Mouse (Mus musculus): ENCODE measurements around the gene Rapgef4. TPM values are rescaled to one million over a fixed set of nuclear protein-coding genes. Genes with fewer than 3 reads are reported as not detected.

The Rapgef4 gene
- total and polyA plus RNA-seq, 3 experiments, result 0.33 TPM; not detected in 2

GRCm38 (mm10) chr2:72199451-72199850 is 218.4 kb downstream of the Rapgef4 start:
- no peak overlapping the region for H3K4me3 ChIP-seq (ENCODE audit: low read depth, low read length)
- peaks cover 3% of the 10 kb centered on the region; the same call in 1 of the 2 replicates for H3K4me1 ChIP-seq (ENCODE audit: insufficient read depth, low read depth, low read length)
- H3K27me3 ChIP-seq (ENCODE audit: insufficient read depth, low read length), result peaks cover 2% of the 10 kb centered on the region
- TF ChIP-seq TAL1 (conservative IDR thresholded peaks at IDR 0.05; ENCODE audit: low read depth, low read length) (no peak), GATA1 (IDR thresholded peaks at IDR 0.05; ENCODE audit: borderline replicate concordance, low read length) (no peak), GATA2 (IDR thresholded peaks at IDR 0.05; ENCODE audit: borderline replicate concordance, low read depth, low read length) (no peak), CTCF (IDR thresholded peaks at IDR 0.05; ENCODE audit: low read depth, low read length) (no peak), POLR2AphosphoS5 (IDR thresholded peaks at IDR 0.05; ENCODE audit: insufficient replicate concordance, low read depth, low read length) (no peak)
- H3K36me3 ChIP-seq (replicated peaks), result no peaks in the 10 kb centered on the region
- ATAC-seq (ENCODE audit: extremely low read depth, insufficient number of reproducible peaks, low FRiP score, poor library complexity, severe bottlenecking), result no peak
- no peaks in the 10 kb centered on the region for H3K9me3 ChIP-seq (replicated peaks)
- no peak for DNase-seq (ENCODE audit: low spot score)

- no peak overlapping the region for H3K4me3 ChIP-seq (ENCODE audit: low read depth, low read length)
- H3K36me3 ChIP-seq (replicated peaks), result no peaks in the 10 kb centered on the region
Observed at GRCm38 (mm10) chr2:72201506-72201905, 220.5 kb downstream of the Rapgef4 start.

GRCm38 (mm10) chr2:72202252-72202651 is 221.2 kb downstream of the Rapgef4 start:
- no peak for ATAC-seq (ENCODE audit: extremely low read depth, insufficient number of reproducible peaks, low FRiP score, poor library complexity, severe bottlenecking)
- Histone ChIP-seq H3K4me3 (ENCODE audit: low read depth, low read length) (no peak overlapping the region), H3K4me1 (ENCODE audit: insufficient read depth, low read depth, low read length) (no peaks in the 10 kb centered on the region), H3K36me3 (replicated peaks) (no peaks in the 10 kb centered on the region), H3K27me3 (ENCODE audit: insufficient read depth, low read length) (peaks cover 3% of the 10 kb centered on the region), H3K9me3 (replicated peaks) (no peaks in the 10 kb centered on the region)
- DNase-seq (ENCODE audit: low spot score), result no peak
- TF ChIP-seq TAL1 (conservative IDR thresholded peaks at IDR 0.05; ENCODE audit: low read depth, low read length) (no peak), POLR2AphosphoS5 (IDR thresholded peaks at IDR 0.05; ENCODE audit: insufficient replicate concordance, low read depth, low read length) (no peak)

More at GRCm38 (mm10) chr2:72201506-72201905, 220.5 kb downstream of the Rapgef4 start:
- no peaks in the 10 kb centered on the region for H3K9me3 ChIP-seq (replicated peaks)
- peaks cover 3% of the 10 kb centered on the region; the same call in 1 of the 2 replicates for H3K27me3 ChIP-seq (ENCODE audit: insufficient read depth, low read length)
- ATAC-seq (ENCODE audit: extremely low read depth, insufficient number of reproducible peaks, low FRiP score, poor library complexity, severe bottlenecking), result no peak
- no peaks in the 10 kb centered on the region for H3K4me1 ChIP-seq (ENCODE audit: insufficient read depth, low read depth, low read length)
- TF ChIP-seq POLR2AphosphoS5 (IDR thresholded peaks at IDR 0.05; ENCODE audit: insufficient replicate concordance, low read depth, low read length) (no peak), CTCF (IDR thresholded peaks at IDR 0.05; ENCODE audit: low read depth, low read length) (no peak), GATA1 (IDR thresholded peaks at IDR 0.05; ENCODE audit: borderline replicate concordance, low read length) (no peak), GATA2 (IDR thresholded peaks at IDR 0.05; ENCODE audit: borderline replicate concordance, low read depth, low read length) (no peak), TAL1 (conservative IDR thresholded peaks at IDR 0.05; ENCODE audit: low read depth, low read length) (no peak)
- DNase-seq (ENCODE audit: low spot score), result no peak

- Histone ChIP-seq H3K4me3 (ENCODE audit: low read depth, low read length) (no peak overlapping the region), H3K9me3 (replicated peaks) (no peaks in the 10 kb centered on the region), H3K4me1 (ENCODE audit: insufficient read depth, low read depth, low read length) (no peaks in the 10 kb centered on the region), H3K27me3 (ENCODE audit: insufficient read depth, low read length) (peaks cover 5% of the 10 kb centered on the region), H3K36me3 (replicated peaks) (no peaks in the 10 kb centered on the region)
- no peak for TF ChIP-seq GATA2 (IDR thresholded peaks at IDR 0.05; ENCODE audit: borderline replicate concordance, low read depth, low read length)
- no peak for TF ChIP-seq CTCF (IDR thresholded peaks at IDR 0.05; ENCODE audit: low read depth, low read length)
- TF ChIP-seq TAL1 (conservative IDR thresholded peaks at IDR 0.05; ENCODE audit: low read depth, low read length), result no peak
- no peak for TF ChIP-seq GATA1 (IDR thresholded peaks at IDR 0.05; ENCODE audit: borderline replicate concordance, low read length)
- TF ChIP-seq POLR2AphosphoS5 (IDR thresholded peaks at IDR 0.05; ENCODE audit: insufficient replicate concordance, low read depth, low read length), result no peak
- DNase-seq (ENCODE audit: low spot score) (no peak), ATAC-seq (ENCODE audit: extremely low read depth, insufficient number of reproducible peaks, low FRiP score, poor library complexity, severe bottlenecking) (no peak)
Observed at GRCm38 (mm10) chr2:72203609-72204008, 222.6 kb downstream of the Rapgef4 start.

GRCm38 (mm10) chr2:72205869-72206268 is 224.8 kb downstream of the Rapgef4 start:
- Histone ChIP-seq H3K4me1 (ENCODE audit: insufficient read depth, low read depth, low read length) (no peaks in the 10 kb centered on the region), H3K9me3 (replicated peaks) (no peaks in the 10 kb centered on the region), H3K27me3 (ENCODE audit: insufficient read depth, low read length) (peaks cover 10% of the 10 kb centered on the region), H3K36me3 (replicated peaks) (no peaks in the 10 kb centered on the region), H3K4me3 (ENCODE audit: low read depth, low read length) (no peak overlapping the region)
- TF ChIP-seq GATA1 (IDR thresholded peaks at IDR 0.05; ENCODE audit: borderline replicate concordance, low read length) (no peak), CTCF (IDR thresholded peaks at IDR 0.05; ENCODE audit: low read depth, low read length) (no peak), POLR2AphosphoS5 (IDR thresholded peaks at IDR 0.05; ENCODE audit: insufficient replicate concordance, low read depth, low read length) (no peak), GATA2 (IDR thresholded peaks at IDR 0.05; ENCODE audit: borderline replicate concordance, low read depth, low read length) (no peak), TAL1 (conservative IDR thresholded peaks at IDR 0.05; ENCODE audit: low read depth, low read length) (no peak)
- ATAC-seq (ENCODE audit: extremely low read depth, insufficient number of reproducible peaks, low FRiP score, poor library complexity, severe bottlenecking), result no peak
- no peak for DNase-seq (ENCODE audit: low spot score)

- Histone ChIP-seq H3K9me3 (replicated peaks) (no peaks in the 10 kb centered on the region), H3K36me3 (replicated peaks) (no peaks in the 10 kb centered on the region), H3K4me3 (ENCODE audit: low read depth, low read length) (no peak overlapping the region), H3K27me3 (ENCODE audit: insufficient read depth, low read length) (peaks cover 10% of the 10 kb centered on the region), H3K4me1 (ENCODE audit: insufficient read depth, low read depth, low read length) (no peaks in the 10 kb centered on the region)
- ATAC-seq (ENCODE audit: extremely low read depth, insufficient number of reproducible peaks, low FRiP score, poor library complexity, severe bottlenecking) (no peak), DNase-seq (ENCODE audit: low spot score) (no peak)
- TF ChIP-seq GATA1 (IDR thresholded peaks at IDR 0.05; ENCODE audit: borderline replicate concordance, low read length) (no peak), GATA2 (IDR thresholded peaks at IDR 0.05; ENCODE audit: borderline replicate concordance, low read depth, low read length) (no peak), TAL1 (conservative IDR thresholded peaks at IDR 0.05; ENCODE audit: low read depth, low read length) (no peak), POLR2AphosphoS5 (IDR thresholded peaks at IDR 0.05; ENCODE audit: insufficient replicate concordance, low read depth, low read length) (no peak), CTCF (IDR thresholded peaks at IDR 0.05; ENCODE audit: low read depth, low read length) (no peak)
Observed at GRCm38 (mm10) chr2:72206530-72207248, 225.6 kb downstream of the Rapgef4 start.
